In the genomic region with DNA sequence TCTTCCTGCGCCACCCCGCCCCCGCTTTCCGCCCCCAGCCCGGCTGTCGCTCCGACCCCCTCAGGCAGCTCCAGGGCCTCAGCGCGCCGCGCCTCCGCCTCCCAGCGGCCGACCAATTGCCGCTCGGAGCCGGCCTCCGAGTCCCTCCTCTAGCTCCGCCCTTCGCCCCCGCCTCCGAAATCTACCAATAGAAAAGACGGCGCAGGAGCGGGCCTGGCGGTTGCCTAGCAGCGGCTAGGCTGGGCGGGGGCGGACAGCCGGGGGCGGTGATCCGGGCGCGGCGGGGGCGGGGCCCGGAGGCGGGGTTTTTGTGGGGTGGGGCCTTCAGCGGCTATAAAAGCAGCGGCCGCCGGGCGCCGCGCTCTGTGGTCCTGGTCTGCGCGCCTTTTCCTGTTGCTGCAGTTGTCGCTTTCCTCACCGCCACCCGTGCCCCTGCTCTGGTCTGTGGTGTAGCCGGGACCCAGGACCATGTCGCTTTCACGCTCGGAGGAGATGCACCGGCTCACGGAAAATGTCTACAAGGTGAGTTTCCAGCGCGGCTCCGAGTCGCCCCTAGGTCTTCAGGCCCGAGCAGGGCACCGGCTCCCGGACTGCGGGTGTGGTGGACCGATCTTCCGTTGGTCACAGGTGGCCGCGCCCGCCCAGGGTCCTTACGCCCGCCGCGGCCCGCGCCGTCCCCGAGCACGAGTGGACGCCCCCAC, we compare ENCODE assay signal across 8 mouse cellular contexts. TPM values are rescaled to one million over a fixed set of nuclear protein-coding genes. Genes with fewer than 3 reads are reported as not detected.
DNase-seq lines count a peak whose midpoint lies in the region; ATAC-seq and TF ChIP-seq lines count a peak whose summit lies in the region.

TSS of gene Baiap2 (plus strand) at position 37 of the 701 bp plus-strand sequence.

- peak; percentile 99 for TF ChIP-seq POLR2A in heart, adult 2 months (IDR thresholded peaks at IDR 0.05; ENCODE audit: insufficient read depth, low read depth, low read length)

- peak within 1 kb of the TSS; percentile 79 for H3K27ac ChIP-seq in embryonic facial prominence, embryonic 13.5 days
- peak within 1 kb of the TSS; percentile 85 for H3K27ac ChIP-seq in heart, adult 2 months
- peak within 1 kb of the TSS; percentile 86 for H3K27ac ChIP-seq in limb, embryonic 13.5 days
- peak within 1 kb of the TSS; percentile 64 for H3K27ac ChIP-seq in midbrain, embryonic 16.5 days (ENCODE audit: low read length)

- H3K36me3 ChIP-seq in embryonic facial prominence, embryonic 13.5 days = no peaks in the 10 kb centered on the region
- no peaks in the 10 kb centered on the region for H3K36me3 ChIP-seq in heart, adult 2 months (ENCODE audit: control insufficient read depth, insufficient read depth, low read length)
- H3K36me3 ChIP-seq in limb, embryonic 13.5 days = no peaks in the 10 kb centered on the region
- H3K36me3 ChIP-seq in midbrain, embryonic 16.5 days (ENCODE audit: control insufficient read depth, insufficient read depth, low read length) = no peaks in the 10 kb centered on the region

- peak; percentile 21 for TF ChIP-seq CTCF in heart, adult 2 months (IDR thresholded peaks at IDR 0.05)

- H3K4me3 ChIP-seq in embryonic facial prominence, embryonic 13.5 days = peak within 1 kb of the TSS; percentile 65
- H3K4me3 ChIP-seq in heart, adult 2 months = peak within 1 kb of the TSS; percentile 88
- H3K4me3 ChIP-seq in limb, embryonic 13.5 days = peak within 1 kb of the TSS; percentile 79
- peak within 1 kb of the TSS; percentile 61 for H3K4me3 ChIP-seq in midbrain, embryonic 16.5 days (ENCODE audit: low read depth, low read length)

- H3K9me3 ChIP-seq in embryonic facial prominence, embryonic 13.5 days = no peaks in the 10 kb centered on the region
- no peaks in the 10 kb centered on the region for H3K9me3 ChIP-seq in limb, embryonic 13.5 days
- no peaks in the 10 kb centered on the region for H3K9me3 ChIP-seq in midbrain, embryonic 16.5 days (replicated peaks; ENCODE audit: control insufficient read depth, low read length, poor library complexity, severe bottlenecking)

- peak; percentile 96 for DNase-seq in 3134 (ENCODE audit: extremely low read depth, insufficient read length, low spot score)
- DNase-seq in adrenal gland, postnatal 36 days = peak; percentile 99
- DNase-seq in heart, adult 2 months = peak; percentile 97 to 99
- DNase-seq in kidney, adult 8-10 months = peak; percentile 98
- peak; percentile 94 to 99 for DNase-seq in spleen, postnatal 10 days (ENCODE audit: low spot score in 2 of 2)

- peak within 1 kb of the TSS; percentile 87 for H3K9ac ChIP-seq in embryonic facial prominence, embryonic 13.5 days
- peak within 1 kb of the TSS; percentile 83 for H3K9ac ChIP-seq in heart, adult 2 months (ENCODE audit: low read depth, low read length)
- H3K9ac ChIP-seq in limb, embryonic 13.5 days = peak within 1 kb of the TSS; percentile 83
- peak within 1 kb of the TSS; percentile 78 for H3K9ac ChIP-seq in midbrain, embryonic 16.5 days (ENCODE audit: low read depth, low read length)

- TF ChIP-seq EP300 in heart, adult 2 months (IDR thresholded peaks at IDR 0.05; ENCODE audit: insufficient read depth, low read depth, low read length) = 0 out of 2 replicates have a peak, but pooled peaks have one; percentile 24

- peaks cover 4% of the 10 kb centered on the region; the same call in 1 of the 2 replicates for H3K27me3 ChIP-seq in embryonic facial prominence, embryonic 13.5 days
- H3K27me3 ChIP-seq in heart, adult 2 months (ENCODE audit: control insufficient read depth, insufficient read depth, low read length) = no peaks in the 10 kb centered on the region
- H3K27me3 ChIP-seq in limb, embryonic 13.5 days = peaks cover 6% of the 10 kb centered on the region; the same call in 1 of the 2 replicates
- H3K27me3 ChIP-seq in midbrain, embryonic 16.5 days (ENCODE audit: control insufficient read depth, insufficient read depth, low read depth, low read length) = peaks cover 3% of the 10 kb centered on the region; the same call in 1 of the 2 replicates

- H3K4me2 ChIP-seq in embryonic facial prominence, embryonic 13.5 days = peak within 1 kb of the TSS; percentile 96
- peak within 1 kb of the TSS; percentile 99 for H3K4me2 ChIP-seq in limb, embryonic 13.5 days (replicated peaks)
- H3K4me2 ChIP-seq in midbrain, embryonic 16.5 days (ENCODE audit: low read length) = peak within 1 kb of the TSS; percentile 93

- under 1% methylated on average over 78 of the region's 79 CpGs for WGBS in embryonic facial prominence, embryonic 13.5 days
- WGBS in heart, adult 2 months = 2% methylated on average over 70 of the region's 79 CpGs
- under 1% methylated on average over 75 of the region's 79 CpGs for WGBS in limb, embryonic 13.5 days
- WGBS in midbrain, embryonic 16.5 days = under 1% methylated on average over 54 of the region's 79 CpGs

- H3K79me2 ChIP-seq in heart, adult 2 months (replicated peaks; ENCODE audit: control insufficient read depth, insufficient read depth, low read length) = peaks cover 2% of the 10 kb centered on the region; the same call in 1 of the 2 replicates

- intact Hi-C loops in heart, adult 2 months (cut with DNase I) = loop anchor here (2.0 kb wide), 1 partner anchor 48 kb away; no protein-coding TSS in a partner anchor

- ATAC-seq in embryonic facial prominence, embryonic 13.5 days (ENCODE audit: insufficient number of reproducible peaks, insufficient read depth, low FRiP score, low TSS enrichment, low read depth) = peak; percentile 91
- ATAC-seq in limb, embryonic 13.5 days (ENCODE audit: low FRiP score, low read depth) = peak; percentile 96
- ATAC-seq in midbrain, embryonic 16.5 days = peak; percentile 95

- H3K4me1 ChIP-seq in embryonic facial prominence, embryonic 13.5 days = peaks cover 68% of the 10 kb centered on the region
- H3K4me1 ChIP-seq in heart, adult 2 months (ENCODE audit: control insufficient read depth, insufficient read depth, low read length) = peaks cover 19% of the 10 kb centered on the region
- H3K4me1 ChIP-seq in limb, embryonic 13.5 days = peaks cover 63% of the 10 kb centered on the region
- H3K4me1 ChIP-seq in midbrain, embryonic 16.5 days (ENCODE audit: control insufficient read depth, insufficient read depth, low read length) = peaks cover 19% of the 10 kb centered on the region

RNA-seq across cellular contexts. Expression of gene Baiap2, which starts in this region (rescaled TPM):
- 10 to 100 TPM; 11.3 to 24.0 TPM for total RNA-seq in adrenal gland, postnatal 36 days (2021)
- 17.5 and 20.0 TPM in 2 replicates for polyA plus RNA-seq in embryonic facial prominence, embryonic 13.5 days (2015; fragmentation: Nextera tagmentation; extraction: Ambion mirVana)
- 10 to 100 TPM in 1 of 2 experiments, 1 to 10 TPM in 1; 5.8 to 10.3 TPM for total RNA-seq in heart, adult 2 months (2021)
- polyA plus RNA-seq in heart, adult 2 months (2012; rRNA removed) = 10.5 and 10.9 TPM in 2 replicates
- 16.6 and 16.8 TPM in 2 replicates for polyA plus RNA-seq in limb, embryonic 13.5 days (2015; fragmentation: Nextera tagmentation; extraction: Ambion mirVana)
- polyA plus RNA-seq in midbrain, embryonic 16.5 days (2015; fragmentation: Nextera tagmentation; extraction: Ambion mirVana) = 14.7 and 15.7 TPM in 2 replicates

Comparison
In these comparisons a context has a peak if more than half of its experiments do, and no peak if none do; other contexts are left out.
1. Peak in every context shown above with its lines: DNase-seq, ATAC-seq, H3K4me3 ChIP-seq and H3K27ac ChIP-seq.